Mouse (Mus musculus) lung, embryonic 15.5 days (tissue): ENCODE results near the gene Trim31. TPM values are rescaled to one million over a fixed set of nuclear protein-coding genes. Genes with fewer than 3 reads are reported as not detected.

Experiments used
- ATAC-seq: fragments of 200-750 bp; cut with Nextera tagmentation; 2 replicates; pipeline ENCODE4 v1.8.0; 2017; ENCODE audit warnings: moderate number of reproducible peaks, borderline replicate concordance; ENCODE audit not compliant: low FRiP score, low TSS enrichment; ENCODE audit errors: extremely low read depth
- H3K27ac ChIP-seq: fragments of 300-500 bp; sonication (generic); 2 replicates; pipeline ENCODE4 v1.5.1; 2015; ENCODE audit warnings: moderate library complexity, mild to moderate bottlenecking, inconsistent platforms
- H3K27me3 ChIP-seq: fragments of 300-500 bp; sonication (generic); 2 replicates; pipeline ENCODE4 v1.6.1; 2015; ENCODE audit warnings: inconsistent platforms
- H3K36me3 ChIP-seq: fragments of 300-500 bp; sonication (generic); 2 replicates; pipeline ENCODE4 v1.6.1; 2015; ENCODE audit warnings: inconsistent platforms
- H3K4me1 ChIP-seq: fragments of 300-500 bp; sonication (generic); 2 replicates; pipeline ENCODE4 v1.6.1; 2015; ENCODE audit warnings: inconsistent platforms
- H3K4me2 ChIP-seq: fragments of 300-500 bp; sonication (generic); 2 replicates; pipeline ENCODE4 v1.6.1; 2015; ENCODE audit warnings: inconsistent platforms, mild to moderate bottlenecking, moderate library complexity
- H3K4me3 ChIP-seq: fragments of 300-500 bp; sonication (generic); 2 replicates; pipeline ENCODE4 v1.5.1; 2015; ENCODE audit warnings: mild to moderate bottlenecking, inconsistent platforms
- H3K9ac ChIP-seq: fragments of 300-500 bp; sonication (generic); 2 replicates; pipeline ENCODE4 v1.6.1; 2015; ENCODE audit warnings: inconsistent platforms
- H3K9me3 ChIP-seq: fragments of 300-500 bp; sonication (generic); 2 replicates; pipeline ENCODE4 v1.6.1; 2016; ENCODE audit warnings: inconsistent platforms
- WGBS: fragments of 180-500 bp; shearing (Covaris S2); methylation state at CpG from one replicate; pipeline ENCODE4 v1.1.7; 2015; 5-methylcytosine and 5-hydroxymethylcytosine counted together
- polyA plus RNA-seq: library from polyadenylated mRNA; unstranded; fragments of >200 nt; fragmentation: Nextera tagmentation; extraction: Ambion mirVana; gene quantifications from 2 replicates; pipeline ENCODE4 v1.2.1, GENCODE M21; 2015

The Trim31 gene
- polyA plus RNA-seq, 1 experiment from 2014 or later: 0.16 TPM

- Histone ChIP-seq H3K4me2 (no peak overlapping the region), H3K4me3 (no peak overlapping the region), H3K4me1 (peaks cover 15% of the 10 kb centered on the region), H3K27me3 (peaks cover 26% of the 10 kb centered on the region), H3K36me3 (peaks cover 19% of the 10 kb centered on the region), H3K9ac (no peak overlapping the region), H3K9me3 (no peaks in the 10 kb centered on the region), H3K27ac (no peak overlapping the region)
- WGBS: 90% methylated on average over 8 of the region's 8 CpGs
- ATAC-seq: no peak
Measured at GRCm38 (mm10) chr17:36949265-36949664, 51.3 kb downstream of the Trim31 start.

GRCm38 (mm10) chr17:36950981-36951947 is 53.3 kb downstream of the Trim31 start, which contains the start of gene Ppp1r11:
TSS of gene Ppp1r11 (minus strand) at chr17:36951741.
- H3K4me3 ChIP-seq: peak within 1 kb of the TSS; percentile 56
- 2% methylated on average over 36 of the region's 36 CpGs for WGBS
- peak within 1 kb of the TSS; percentile 46 for H3K9ac ChIP-seq
- H3K9me3 ChIP-seq: no peaks in the 10 kb centered on the region
- 0 out of 2 replicates have a peak within 1 kb of the TSS, but pooled peaks have one; percentile 2 for H3K27ac ChIP-seq
- H3K36me3 ChIP-seq: peaks cover 31% of the 10 kb centered on the region
- peak; percentile 98 for ATAC-seq
- peaks cover 6% of the 10 kb centered on the region for H3K27me3 ChIP-seq
- H3K4me2 ChIP-seq: peak within 1 kb of the TSS; percentile 69
- peaks cover 15% of the 10 kb centered on the region for H3K4me1 ChIP-seq

- no peak for ATAC-seq
- Histone ChIP-seq H3K4me3 (no peak overlapping the region), H3K36me3 (peaks cover 34% of the 10 kb centered on the region), H3K4me2 (no peak overlapping the region), H3K9ac (no peak overlapping the region), H3K4me1 (peaks cover 15% of the 10 kb centered on the region), H3K27ac (no peak overlapping the region), H3K27me3 (no peaks in the 10 kb centered on the region), H3K9me3 (no peaks in the 10 kb centered on the region)
- 87% methylated on average over 2 of the region's 2 CpGs for WGBS
Measured at GRCm38 (mm10) chr17:36952631-36953030, 54.7 kb downstream of the Trim31 start.

GRCm38 (mm10) chr17:36953062-36953461 is 55.1 kb downstream of the Trim31 start:
- WGBS: 84% methylated on average over 1 of the region's 1 CpGs
- H3K27ac ChIP-seq: no peak overlapping the region
- no peak for ATAC-seq

GRCm38 (mm10) chr17:36957999-36958743 is 60.3 kb downstream of the Trim31 start, which contains the start of the genes Znrd1 and Znrd1as:
TSS of gene Znrd1 (minus strand) at chr17:36958559.
TSS of gene Znrd1as (plus strand) at chr17:36958592.
- Histone ChIP-seq H3K27ac (peak within 1 kb of the TSS; percentile 79), H3K27me3 (no peaks in the 10 kb centered on the region), H3K36me3 (peaks cover 22% of the 10 kb centered on the region; the same call in 1 of the 2 replicates), H3K9me3 (no peaks in the 10 kb centered on the region), H3K4me2 (peak within 1 kb of the TSS; percentile 76), H3K4me1 (peaks cover 12% of the 10 kb centered on the region), H3K4me3 (peak within 1 kb of the TSS; percentile 68), H3K9ac (peak within 1 kb of the TSS; percentile 75)
- under 1% methylated on average over 46 of the region's 46 CpGs for WGBS
- ATAC-seq: peak; percentile 96

More at GRCm38 (mm10) chr17:36953062-36953461, 55.1 kb downstream of the Trim31 start:
- Histone ChIP-seq H3K4me3 (no peak overlapping the region), H3K4me1 (peaks cover 16% of the 10 kb centered on the region), H3K27me3 (no peaks in the 10 kb centered on the region), H3K4me2 (no peak overlapping the region), H3K36me3 (peaks cover 34% of the 10 kb centered on the region), H3K9ac (no peak overlapping the region), H3K9me3 (no peaks in the 10 kb centered on the region)

- H3K4me2 ChIP-seq: peak overlapping the region; percentile 76
- peaks cover 18% of the 10 kb centered on the region; the same call in 1 of the 2 replicates for H3K36me3 ChIP-seq
- peaks cover 12% of the 10 kb centered on the region for H3K4me1 ChIP-seq
- peak overlapping the region; percentile 49 for H3K27ac ChIP-seq
- no peaks in the 10 kb centered on the region for H3K27me3 ChIP-seq
- peak overlapping the region; percentile 56 for H3K9ac ChIP-seq
- ATAC-seq: no peak
- WGBS: 7% methylated on average over 12 of the region's 12 CpGs
- H3K4me3 ChIP-seq: peak overlapping the region; percentile 68
- no peaks in the 10 kb centered on the region for H3K9me3 ChIP-seq
Measured at GRCm38 (mm10) chr17:36958884-36959283, 61.0 kb downstream of the Trim31 start.

Other genes with a start within 250 kb of the Trim31 start
- not detected in 2 replicates for gene H2-M1, start 225.9 kb upstream of the Trim31 start, polyA plus RNA-seq
- not detected in 2 replicates for gene H2-M10.5, start 125.2 kb upstream of the Trim31 start, polyA plus RNA-seq
- not detected in 2 replicates for gene H2-M10.6, start 85.9 kb upstream of the Trim31 start, polyA plus RNA-seq
- 39.2 and 43.6 TPM in 2 replicates for gene Trim26, start 61.0 kb upstream of the Trim31 start, polyA plus RNA-seq
- gene Trim15, start 30.9 kb upstream of the Trim31 start, polyA plus RNA-seq: 0.14 and 0.21 TPM in 2 replicates
- gene Trim10, start 28.5 kb upstream of the Trim31 start, polyA plus RNA-seq: 4.0 and 5.7 TPM in 2 replicates
- not detected in 2 replicates for gene Trim40, start 8.0 kb upstream of the Trim31 start, polyA plus RNA-seq
- 0.43 and 1.1 TPM in 2 replicates for gene Rnf39, start 44.8 kb downstream of the Trim31 start, polyA plus RNA-seq
- gene Ppp1r11, start 53.6 kb downstream of the Trim31 start, polyA plus RNA-seq: 104 and 113 TPM in 2 replicates
- 98.4 and 102 TPM in 2 replicates for gene Znrd1, start 60.4 kb downstream of the Trim31 start, polyA plus RNA-seq
- 5.2 and 6.7 TPM in 2 replicates for gene Znrd1as, start 60.5 kb downstream of the Trim31 start, polyA plus RNA-seq
- gene 2410137M14Rik, start 83.1 kb downstream of the Trim31 start, polyA plus RNA-seq: not detected in 2 replicates
- 0.40 and 0.48 TPM in 2 replicates for gene H2-M5, start 91.4 kb downstream of the Trim31 start, polyA plus RNA-seq
- gene Zfp57, start 103.0 kb downstream of the Trim31 start, polyA plus RNA-seq: 77.9 and 79.8 TPM in 2 replicates
- gene Mog, start 125.3 kb downstream of the Trim31 start, polyA plus RNA-seq: 0.14 TPM in 1 of 2 replicates, not detected in the other
- 9.4 and 9.7 TPM in 2 replicates for gene Gabbr1, start 147.8 kb downstream of the Trim31 start, polyA plus RNA-seq
- gene Olfr90, start 190.4 kb downstream of the Trim31 start, polyA plus RNA-seq: not detected in 2 replicates
- gene Olfr91, start 200.2 kb downstream of the Trim31 start, polyA plus RNA-seq: not detected in 2 replicates
- gene Olfr92, start 222.0 kb downstream of the Trim31 start, polyA plus RNA-seq: not detected in 2 replicates